Mouse (Mus musculus) lung, embryonic 14.5 days (tissue): ENCODE data around the gene Lactb. TPM values are rescaled to one million over a fixed set of nuclear protein-coding genes. Genes with fewer than 3 reads are reported as not detected.

ENCODE experiments used
- ATAC-seq: fragments of 200-750 bp; cut with Nextera tagmentation; 2 replicates; pipeline ENCODE4 v1.8.0; 2017; ENCODE audit warnings: mild to moderate bottlenecking, moderate TSS enrichment, moderate library complexity; ENCODE audit not compliant: insufficient read depth
- DNase-seq: peaks from one replicate; pipeline ENCODE4 v3.0.0-alpha.2; 2015
- H3K27ac ChIP-seq: fragments of 300-500 bp; sonication (generic); 2 replicates; pipeline ENCODE4 v1.5.1; 2014; ENCODE audit warnings: low read depth, mild to moderate bottlenecking, moderate library complexity
- H3K27me3 ChIP-seq: fragments of 300-500 bp; sonication (generic); 2 replicates; pipeline ENCODE4 v1.6.1; 2014; ENCODE audit warnings: low read length, control low read depth; ENCODE audit not compliant: insufficient read depth
- H3K36me3 ChIP-seq: fragments of 300-500 bp; sonication (generic); 2 replicates; pipeline ENCODE4 v1.6.1; 2014; ENCODE audit warnings: control low read depth; ENCODE audit not compliant: insufficient read depth
- H3K4me1 ChIP-seq: fragments of 300-500 bp; sonication (generic); 2 replicates; pipeline ENCODE4 v1.6.1; 2014; ENCODE audit warnings: antibody characterized with exemption, control low read depth; ENCODE audit not compliant: insufficient read depth
- H3K4me2 ChIP-seq: fragments of 300-500 bp; sonication (generic); 2 replicates; pipeline ENCODE4 v1.6.1; 2014; ENCODE audit warnings: mild to moderate bottlenecking
- H3K4me3 ChIP-seq: fragments of 300-500 bp; sonication (generic); 2 replicates; pipeline ENCODE4 v1.5.1; 2014; ENCODE audit warnings: low read depth, low read length
- H3K9ac ChIP-seq: fragments of 300-500 bp; sonication (generic); 2 replicates; pipeline ENCODE4 v1.6.1; 2014
- H3K9me3 ChIP-seq: fragments of 300-500 bp; sonication (generic); 2 replicates; pipeline ENCODE4 v1.6.1; 2016; ENCODE audit warnings: low read depth, low read length, control low read depth
- CTCF ChIP-seq: IDR thresholded peaks from 2 replicates; pipeline ENCODE4 v1.5.1; 2016; ENCODE audit warnings: antibody characterized with exemption, low read depth
- WGBS: fragments of 180-500 bp; shearing (Covaris S2); extraction: QIAGEN DNeasy Blood & Tissue Kit; methylation state at CpG from one replicate; pipeline ENCODE4 v1.1.7; 2014; 5-methylcytosine and 5-hydroxymethylcytosine counted together
- polyA plus RNA-seq: library from polyadenylated mRNA; unstranded; fragments of >200 nt; fragmentation: Nextera tagmentation; extraction: Ambion mirVana; gene quantifications from 2 replicates; pipeline ENCODE4 v1.2.1, GENCODE M21; 2014

Lactb gene
- polyA plus RNA-seq, 1 experiment from 2014 or later, result 8.7 TPM

- Histone ChIP-seq H3K4me3 (no peak overlapping the region), H3K9ac (no peak overlapping the region), H3K4me1 (peaks cover 16% of the 10 kb centered on the region; the same call in 1 of the 2 replicates), H3K36me3 (no peaks in the 10 kb centered on the region), H3K27me3 (no peaks in the 10 kb centered on the region), H3K9me3 (no peaks in the 10 kb centered on the region), H3K27ac (no peak overlapping the region), H3K4me2 (no peak overlapping the region)
- no peak for TF ChIP-seq CTCF
- no peak for ATAC-seq
- no peak for DNase-seq
Observed at GRCm38 (mm10) chr9:66912304-66912703, 63.0 kb downstream of the Lactb start.

GRCm38 (mm10) chr9:66910677-66911076 lies 64.6 kb downstream of the Lactb start:
- DNase-seq, result no peak
- H3K27ac ChIP-seq, result no peak overlapping the region
- H3K36me3 ChIP-seq, result no peaks in the 10 kb centered on the region
- no peaks in the 10 kb centered on the region for H3K27me3 ChIP-seq
- H3K4me3 ChIP-seq, result no peak overlapping the region
- no peak for TF ChIP-seq CTCF
- no peak overlapping the region for H3K4me2 ChIP-seq
- 81% methylated on average over 5 of the region's 5 CpGs for WGBS
- no peak overlapping the region for H3K9ac ChIP-seq
- H3K9me3 ChIP-seq, result no peaks in the 10 kb centered on the region
- H3K4me1 ChIP-seq, result peaks cover 13% of the 10 kb centered on the region; the same call in 1 of the 2 replicates
- no peak for ATAC-seq

GRCm38 (mm10) chr9:66909922-66910321 lies 65.4 kb downstream of the Lactb start:
- Histone ChIP-seq H3K27ac (no peak overlapping the region), H3K9me3 (no peaks in the 10 kb centered on the region), H3K36me3 (no peaks in the 10 kb centered on the region), H3K4me3 (no peak overlapping the region), H3K9ac (no peak overlapping the region), H3K4me2 (no peak overlapping the region), H3K4me1 (peaks cover 7% of the 10 kb centered on the region; the same call in 1 of the 2 replicates), H3K27me3 (no peaks in the 10 kb centered on the region)
- no peak for TF ChIP-seq CTCF
- DNase-seq, result no peak
- no peak for ATAC-seq
- WGBS, result 66% methylated on average over 7 of the region's 7 CpGs

GRCm38 (mm10) chr9:66907746-66908397 lies 67.4 kb downstream of the Lactb start:
- TF ChIP-seq CTCF, result no peak
- Histone ChIP-seq H3K4me2 (no peak overlapping the region), H3K4me3 (no peak overlapping the region), H3K27me3 (no peaks in the 10 kb centered on the region), H3K36me3 (no peaks in the 10 kb centered on the region), H3K9ac (no peak overlapping the region), H3K4me1 (0 out of 2 replicates have a peak, but pooled peaks cover 3% of the 10 kb centered on the region), H3K9me3 (no peaks in the 10 kb centered on the region), H3K27ac (no peak overlapping the region)
- DNase-seq, result no peak
- no peak for ATAC-seq
- 74% methylated on average over 5 of the region's 5 CpGs for WGBS

- WGBS, result 87% methylated on average over 8 of the region's 8 CpGs
- no peak overlapping the region for H3K27ac ChIP-seq
- no peak for TF ChIP-seq CTCF
- no peak overlapping the region for H3K9ac ChIP-seq
- H3K36me3 ChIP-seq, result no peaks in the 10 kb centered on the region
- H3K4me3 ChIP-seq, result no peak overlapping the region
- no peak overlapping the region for H3K4me2 ChIP-seq
- H3K27me3 ChIP-seq, result no peaks in the 10 kb centered on the region
- 0 out of 2 replicates have a peak, but pooled peaks cover 3% of the 10 kb centered on the region for H3K4me1 ChIP-seq
- DNase-seq, result no peak
- no peak for ATAC-seq
- H3K9me3 ChIP-seq, result no peaks in the 10 kb centered on the region
Observed at GRCm38 (mm10) chr9:66907126-66907525, 68.2 kb downstream of the Lactb start.

GRCm38 (mm10) chr9:66905990-66906389 lies 69.3 kb downstream of the Lactb start:
- no peak overlapping the region for H3K27ac ChIP-seq

More at GRCm38 (mm10) chr9:66905990-66906389, 69.3 kb downstream of the Lactb start:
- Histone ChIP-seq H3K36me3 (no peaks in the 10 kb centered on the region), H3K9ac (no peak overlapping the region), H3K27me3 (no peaks in the 10 kb centered on the region), H3K4me2 (no peak overlapping the region), H3K4me3 (no peak overlapping the region), H3K4me1 (0 out of 2 replicates have a peak, but pooled peaks cover 3% of the 10 kb centered on the region), H3K9me3 (no peaks in the 10 kb centered on the region)
- 61% methylated on average over 9 of the region's 9 CpGs for WGBS
- no peak for TF ChIP-seq CTCF
- ATAC-seq (no peak), DNase-seq (no peak)

Other genes starting within 250 kb of the Lactb start
- gene Aph1b, start 180.0 kb downstream of the Lactb start, polyA plus RNA-seq, result 9.3 and 9.6 TPM in 2 replicates
- 0.46 and 0.49 TPM in 2 replicates for gene Gm10647, start 178.4 kb downstream of the Lactb start, polyA plus RNA-seq
- 3.6 and 4.0 TPM in 2 replicates for gene Aph1c, start 140.8 kb downstream of the Lactb start, polyA plus RNA-seq
- 29.9 and 35.0 TPM in 2 replicates for gene Rab8b, start 55.8 kb downstream of the Lactb start, polyA plus RNA-seq
- gene Rps27l, start 29.4 kb downstream of the Lactb start, polyA plus RNA-seq, result 656 and 719 TPM in 2 replicates
- gene Tpm1, start 73.9 kb upstream of the Lactb start, polyA plus RNA-seq, result 635 and 725 TPM in 2 replicates